Mouse (Mus musculus) myocyte (in vitro differentiated cells): ENCODE measurements around the gene Gm45716. TPM values are rescaled to one million over a fixed set of nuclear protein-coding genes. Genes with fewer than 3 reads are reported as not detected.

ENCODE experiments used
- H3K27me3 ChIP-seq: one replicate; pipeline ENCODE4 v1.6.1; 2011; ENCODE audit not compliant: control insufficient read depth, insufficient read depth, insufficient read length
- H3K36me3 ChIP-seq: one replicate; pipeline ENCODE4 v1.6.1; 2011; ENCODE audit not compliant: control insufficient read depth, insufficient read depth
- H3K4me2 ChIP-seq: one replicate; pipeline ENCODE4 v1.6.1; 2011; ENCODE audit warnings: low read depth, control low read depth
- H3K4me3 ChIP-seq: one replicate; pipeline ENCODE4 v1.5.1; 2011; ENCODE audit warnings: mild to moderate bottlenecking, control low read depth, moderate library complexity
- H3K79me2 ChIP-seq: one replicate; pipeline ENCODE4 v1.6.1; 2011; ENCODE audit not compliant: control insufficient read depth, insufficient read depth
- H3ac ChIP-seq: one replicate; pipeline ENCODE4 v1.6.1; 2011; ENCODE audit not compliant: control insufficient read depth, insufficient read length
- CEBPB ChIP-seq: IDR thresholded peaks from 2 replicates; pipeline ENCODE4 v1.6.1; 2011; ENCODE audit warnings: mild to moderate bottlenecking, moderate library complexity; ENCODE audit not compliant: poor library complexity, insufficient read depth, severe bottlenecking
- E2F4 ChIP-seq: IDR thresholded peaks from one replicate; pipeline ENCODE4 v1.6.1; 2011; ENCODE audit warnings: mild to moderate bottlenecking, control low read depth, moderate library complexity; ENCODE audit not compliant: insufficient read depth
- MAX ChIP-seq: IDR thresholded peaks from one replicate; pipeline ENCODE4 v1.6.1; 2011; ENCODE audit warnings: low read depth, mild to moderate bottlenecking, control low read depth
- MYOD1 ChIP-seq, 3 experiments: IDR thresholded peaks; one replicate each; pipeline ENCODE4 v1.6.1; 2011; ENCODE audit warnings: control low read depth in 2 of 3, low read depth in 2 of 3, mild to moderate bottlenecking in 2 of 3, moderate library complexity in 1 of 3; ENCODE audit not compliant: insufficient read length in 2 of 3, control insufficient read depth in 1 of 3
- MYOG ChIP-seq, 3 experiments: IDR thresholded peaks; one replicate each; pipeline ENCODE4 v1.6.1; 2011; ENCODE audit warnings: control low read depth in 2 of 3, low read depth in 2 of 3, mild to moderate bottlenecking in 2 of 3; ENCODE audit not compliant: insufficient read length in 2 of 3, control insufficient read depth in 1 of 3, insufficient read depth in 1 of 3
- POLR2A ChIP-seq: IDR thresholded peaks from one replicate; pipeline ENCODE4 v1.6.1; 2011; ENCODE audit warnings: low read depth, mild to moderate bottlenecking, control low read depth, moderate library complexity; ENCODE audit not compliant: insufficient read length
- POLR2AphosphoS2 ChIP-seq: IDR thresholded peaks from one replicate; pipeline ENCODE4 v1.6.1; 2011; ENCODE audit warnings: low read depth, control low read depth; ENCODE audit not compliant: insufficient read length
- REST ChIP-seq: IDR thresholded peaks from one replicate; pipeline ENCODE4 v1.6.1; 2011; ENCODE audit warnings: mild to moderate bottlenecking, control low read depth, moderate library complexity; ENCODE audit not compliant: insufficient read depth, insufficient read length
- SRF ChIP-seq: IDR thresholded peaks from one replicate; pipeline ENCODE4 v1.6.1; 2011; ENCODE audit warnings: low read depth; ENCODE audit not compliant: control insufficient read depth, insufficient read length
- TCF12 ChIP-seq: IDR thresholded peaks from one replicate; pipeline ENCODE4 v1.6.1; 2011; ENCODE audit warnings: mild to moderate bottlenecking, control low read depth; ENCODE audit not compliant: poor library complexity, insufficient read depth, severe bottlenecking
- TCF3 ChIP-seq: IDR thresholded peaks from one replicate; pipeline ENCODE4 v1.6.1; 2011; ENCODE audit warnings: low read depth, control low read depth; ENCODE audit not compliant: insufficient read length
- USF1 ChIP-seq: IDR thresholded peaks from one replicate; pipeline ENCODE4 v1.6.1; 2011; ENCODE audit warnings: low read depth, mild to moderate bottlenecking, control low read depth, moderate library complexity
- polyA plus RNA-seq: library from polyadenylated mRNA; unstranded; fragments of >200 nt; fragmentation: generic; extraction: Trizol; gene quantifications from one replicate; pipeline ENCODE4 v1.2.1, GENCODE M21; 2012; ENCODE audit warnings: missing spikeins

The Gm45716 gene
- polyA plus RNA-seq, 1 experiment, result 3.0 TPM

DNA sequence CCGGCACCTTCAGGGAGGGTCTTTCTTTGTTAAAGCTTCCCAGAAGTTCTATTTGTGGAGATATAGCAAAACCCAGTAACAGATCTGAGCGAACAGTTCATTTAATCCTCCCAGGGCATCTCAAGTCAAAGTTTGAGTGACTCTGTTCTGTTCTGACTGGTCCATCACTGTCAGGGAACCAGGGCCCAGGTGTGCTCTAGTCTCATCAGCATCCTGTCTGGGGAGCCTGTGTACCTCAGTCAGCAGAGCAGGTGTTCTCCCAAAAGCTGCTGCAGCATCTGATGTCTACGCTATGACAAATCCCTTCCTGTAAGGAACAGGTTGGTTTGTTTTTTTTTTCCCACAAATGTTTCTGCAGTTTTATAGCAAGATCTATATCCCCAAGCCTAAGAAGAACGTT is 59.2 kb downstream of the Gm45716 start:
- no peak overlapping the region for H3K4me2 ChIP-seq
- no peaks in the 10 kb centered on the region for H3K36me3 ChIP-seq
- H3ac ChIP-seq, result no peak overlapping the region
- H3K79me2 ChIP-seq, result peaks cover 22% of the 10 kb centered on the region
- TF ChIP-seq CEBPB, result no peak
- no peak for TF ChIP-seq SRF
- no peak for TF ChIP-seq E2F4
- no peak for TF ChIP-seq USF1
- no peak for TF ChIP-seq POLR2A
- no peaks in the 10 kb centered on the region for H3K27me3 ChIP-seq
- H3K4me3 ChIP-seq, result no peak overlapping the region

DNA sequence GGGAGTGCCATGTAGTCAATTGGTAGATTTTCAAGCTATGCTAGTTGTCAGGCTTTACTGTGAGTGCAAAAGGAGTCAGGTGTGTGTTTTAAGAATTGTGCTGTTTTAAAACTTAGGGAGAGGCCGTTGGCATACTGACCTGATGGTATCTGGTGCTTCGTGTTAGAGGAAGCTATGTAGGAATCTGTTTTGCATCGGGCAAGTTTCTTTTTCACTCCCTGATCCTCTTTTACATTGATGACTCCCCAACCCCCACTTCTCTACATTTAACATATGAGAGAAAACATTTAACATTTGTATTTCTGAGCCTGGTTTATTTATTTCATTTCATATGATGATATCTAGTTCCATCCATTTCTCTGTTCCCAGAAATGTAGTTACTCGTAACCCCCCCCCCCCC is 60.3 kb downstream of the Gm45716 start:
- no peak overlapping the region for H3ac ChIP-seq
- no peak overlapping the region for H3K4me3 ChIP-seq
- no peaks in the 10 kb centered on the region for H3K36me3 ChIP-seq
- peaks cover 33% of the 10 kb centered on the region for H3K79me2 ChIP-seq
- H3K4me2 ChIP-seq, result no peak overlapping the region
- H3K27me3 ChIP-seq, result no peaks in the 10 kb centered on the region
- TF ChIP-seq SRF (no peak), MAX (no peak), E2F4 (no peak), CEBPB (no peak)

DNA sequence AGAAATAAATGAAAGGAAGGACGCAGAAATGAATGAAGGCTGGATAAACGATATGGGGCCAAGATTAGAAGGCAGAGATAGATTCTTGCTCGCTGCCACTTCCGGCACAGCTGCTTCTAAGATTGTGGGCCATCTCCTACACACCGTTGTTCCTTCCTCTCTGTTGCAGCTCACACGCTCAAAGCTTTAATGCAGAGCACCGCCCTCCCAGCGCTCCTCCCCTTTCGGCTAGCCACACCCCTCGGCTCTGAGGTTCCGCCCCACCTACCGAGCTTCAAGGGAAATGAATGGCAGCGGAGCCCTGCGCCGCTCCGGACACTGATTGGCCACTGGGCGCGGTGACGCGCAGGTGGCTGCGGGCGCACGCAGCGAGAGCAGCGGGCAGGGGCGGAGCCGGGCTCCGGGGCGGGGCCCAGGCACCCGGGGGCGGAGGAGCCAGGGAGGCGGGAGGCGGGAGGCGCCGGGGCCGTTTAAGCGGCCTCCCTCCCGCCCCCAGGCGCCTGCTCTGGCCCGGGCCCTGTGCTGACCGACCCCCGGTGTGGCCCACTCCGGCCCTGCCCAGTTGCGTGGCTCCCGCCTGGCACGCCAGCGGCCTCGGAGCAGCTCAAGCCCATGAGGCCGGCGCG is 61.7 kb downstream of the Gm45716 start, which contains the start of gene Mmd:
Gene Mmd (plus strand): TSS at position 432 of the 626 bp plus-strand sequence.
- peak within 1 kb of the TSS; percentile 55 for H3K4me3 ChIP-seq
- peak within 1 kb of the TSS; percentile 65 for H3ac ChIP-seq
- peak; percentile 92 for TF ChIP-seq POLR2AphosphoS2
- no peak for TF ChIP-seq REST
- TF ChIP-seq SRF, result no peak
- peak in 2 of 3 experiments; percentile 58 to 73 for TF ChIP-seq MYOD1 (IDR thresholded peaks at IDR 0.05; ENCODE audit: control insufficient read depth in 1 of 3, insufficient read length in 2 of 3, low read depth in 2 of 3)
- TF ChIP-seq POLR2A, result peak; percentile 89
- peak; percentile 8 to 58 (median 24) for TF ChIP-seq MYOG (IDR thresholded peaks at IDR 0.05; ENCODE audit: control insufficient read depth in 1 of 3, insufficient read depth in 1 of 3, insufficient read length in 2 of 3, low read depth in 2 of 3)
- no peak for TF ChIP-seq TCF12
- H3K27me3 ChIP-seq, result no peaks in the 10 kb centered on the region
- H3K36me3 ChIP-seq, result no peaks in the 10 kb centered on the region
- H3K4me2 ChIP-seq, result peak within 1 kb of the TSS; percentile 94
- H3K79me2 ChIP-seq, result peaks cover 46% of the 10 kb centered on the region

DNA sequence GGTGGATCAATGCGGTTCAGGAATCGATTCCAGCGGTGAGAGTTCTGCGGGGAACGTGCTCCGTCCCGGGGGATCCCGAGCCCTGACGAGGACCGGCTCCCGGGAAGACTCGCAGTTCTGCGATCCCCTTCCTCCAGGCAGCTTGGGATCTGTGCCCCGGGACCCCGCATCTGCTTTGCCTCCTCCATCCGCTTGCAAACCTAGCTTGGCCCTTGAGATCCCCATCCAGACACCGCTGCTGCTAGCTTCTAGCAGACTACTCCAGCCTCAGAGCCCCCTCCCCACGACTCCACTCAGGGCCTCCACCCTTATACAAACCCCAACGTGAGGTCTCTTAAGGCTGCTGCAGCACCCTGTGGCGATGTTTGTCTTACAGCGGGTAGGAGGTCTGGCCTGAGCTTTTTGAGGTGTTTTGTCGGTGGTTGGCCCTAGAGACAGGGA is 62.2 kb downstream of the Gm45716 start:
- Histone ChIP-seq H3K36me3 (no peaks in the 10 kb centered on the region), H3K4me2 (peak overlapping the region; percentile 94), H3K27me3 (no peaks in the 10 kb centered on the region), H3K4me3 (peak overlapping the region; percentile 55), H3K79me2 (peaks cover 52% of the 10 kb centered on the region), H3ac (peak overlapping the region; percentile 65)
- TF ChIP-seq REST (no peak), MYOG (IDR thresholded peaks at IDR 0.05; ENCODE audit: control insufficient read depth in 1 of 3, insufficient read depth in 1 of 3, insufficient read length in 2 of 3, low read depth in 2 of 3) (no peak), POLR2A (no peak), TCF12 (no peak), TCF3 (no peak), SRF (no peak), CEBPB (no peak), MYOD1 (IDR thresholded peaks at IDR 0.05; ENCODE audit: control insufficient read depth in 1 of 3, insufficient read length in 2 of 3, low read depth in 2 of 3) (no peak), USF1 (no peak)

DNA sequence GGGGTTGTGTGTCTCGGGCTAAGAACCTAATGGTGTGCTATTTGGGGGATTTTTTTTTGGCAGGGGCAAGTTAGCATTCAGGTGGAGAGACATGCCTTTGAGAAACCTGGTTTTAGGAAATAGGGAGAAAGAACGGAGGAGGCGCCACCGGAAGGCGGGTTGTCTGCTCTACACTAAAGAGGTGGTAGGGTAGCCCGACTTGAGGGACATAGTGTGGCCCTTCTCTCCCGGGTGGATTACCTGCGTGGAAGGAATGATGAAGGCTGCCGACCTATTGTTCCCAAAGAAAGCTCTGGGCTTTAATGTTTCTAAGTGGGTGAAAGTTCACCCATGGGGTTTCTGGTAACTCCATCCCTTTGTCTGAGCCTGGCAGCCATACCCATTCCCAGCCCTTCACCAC is 62.7 kb downstream of the Gm45716 start:
- peaks cover 57% of the 10 kb centered on the region for H3K79me2 ChIP-seq
- H3ac ChIP-seq, result peak overlapping the region; percentile 65
- peak overlapping the region; percentile 55 for H3K4me3 ChIP-seq
- no peaks in the 10 kb centered on the region for H3K36me3 ChIP-seq
- H3K4me2 ChIP-seq, result peak overlapping the region; percentile 94
- TF ChIP-seq TCF3 (no peak), SRF (no peak), POLR2AphosphoS2 (no peak), USF1 (no peak), E2F4 (no peak), CEBPB (no peak), MAX (no peak), MYOG (IDR thresholded peaks at IDR 0.05; ENCODE audit: control insufficient read depth in 1 of 3, insufficient read depth in 1 of 3, insufficient read length in 2 of 3, low read depth in 2 of 3) (no peak), TCF12 (no peak), POLR2A (no peak), MYOD1 (IDR thresholded peaks at IDR 0.05; ENCODE audit: control insufficient read depth in 1 of 3, insufficient read length in 2 of 3, low read depth in 2 of 3) (no peak)
- no peaks in the 10 kb centered on the region for H3K27me3 ChIP-seq
